Mouse (Mus musculus) midbrain, embryonic 10.5 days (tissue): Measurements from ENCODE around the gene Aacs. TPM values are rescaled to one million over a fixed set of nuclear protein-coding genes. Genes with fewer than 3 reads are reported as not detected.

Source experiments
- DNase-seq: peaks from one replicate; pipeline ENCODE4 v3.0.0-alpha.2; 2017; ENCODE audit warnings: low spot score
- H3K27ac ChIP-seq: fragments of 300-500 bp; sonication (generic); replicated peaks from 2 replicates; pipeline ENCODE4 v1.5.1; 2016; ENCODE audit warnings: mild to moderate bottlenecking
- H3K27me3 ChIP-seq: fragments of 300-500 bp; sonication (generic); 2 replicates; pipeline ENCODE4 v1.6.1; 2016; ENCODE audit warnings: low read depth, mild to moderate bottlenecking; ENCODE audit not compliant: poor library complexity, severe bottlenecking
- H3K36me3 ChIP-seq: fragments of 300-500 bp; sonication (generic); 2 replicates; pipeline ENCODE4 v1.6.1; 2016; ENCODE audit warnings: mild to moderate bottlenecking, moderate library complexity
- H3K4me1 ChIP-seq: fragments of 300-500 bp; sonication (generic); 2 replicates; pipeline ENCODE4 v1.6.1; 2016
- H3K4me3 ChIP-seq: fragments of 300-500 bp; sonication (generic); 2 replicates; pipeline ENCODE4 v1.5.1; 2016; ENCODE audit warnings: mild to moderate bottlenecking, moderate library complexity
- H3K9me3 ChIP-seq: fragments of 300-500 bp; sonication (generic); replicated peaks from 2 replicates; pipeline ENCODE4 v1.6.1; 2016; ENCODE audit warnings: mild to moderate bottlenecking
- WGBS: fragments of 180-500 bp; shearing (Covaris S2); methylation state at CpG from one replicate; pipeline ENCODE4 v1.1.7; 2016; 5-methylcytosine and 5-hydroxymethylcytosine counted together
- polyA plus RNA-seq: library from polyadenylated mRNA; unstranded; fragments of >200 nt; fragmentation: Nextera tagmentation; extraction: Ambion mirVana; gene quantifications from 2 replicates; pipeline ENCODE4 v1.2.1, GENCODE M21; 2016

Gene Aacs
- polyA plus RNA-seq, 1 experiment from 2014 or later = 63.9 TPM

- H3K9me3 ChIP-seq = no peaks in the 10 kb centered on the region
- no peaks in the 10 kb centered on the region for H3K36me3 ChIP-seq
- peaks cover 97% of the 10 kb centered on the region for H3K27me3 ChIP-seq
- peak; percentile 79 for DNase-seq
- H3K27ac ChIP-seq = peak overlapping the region; percentile 78
- peaks cover 44% of the 10 kb centered on the region for H3K4me1 ChIP-seq
- WGBS = 4% methylated on average over 30 of the region's 30 CpGs
- peak overlapping the region; percentile 69 for H3K4me3 ChIP-seq
Observed at GRCm38 (mm10) chr5:125532191-125532544, 56.6 kb downstream of the Aacs start.

- peak; percentile 58 for DNase-seq
- H3K4me1 ChIP-seq = peaks cover 44% of the 10 kb centered on the region
- H3K36me3 ChIP-seq = no peaks in the 10 kb centered on the region
- no peaks in the 10 kb centered on the region for H3K9me3 ChIP-seq
- H3K27me3 ChIP-seq = peaks cover 100% of the 10 kb centered on the region
- 3% methylated on average over 64 of the region's 64 CpGs for WGBS
- H3K27ac ChIP-seq = peak overlapping the region; percentile 78
- peak overlapping the region; percentile 69 for H3K4me3 ChIP-seq
Observed at GRCm38 (mm10) chr5:125532545-125533224, 57.1 kb downstream of the Aacs start.

GRCm38 (mm10) chr5:125533225-125533900 is 57.7 kb downstream of the Aacs start:
- under 1% methylated on average over 24 of the region's 24 CpGs for WGBS
- Histone ChIP-seq H3K4me1 (peaks cover 44% of the 10 kb centered on the region), H3K9me3 (no peaks in the 10 kb centered on the region), H3K27me3 (peaks cover 94% of the 10 kb centered on the region), H3K36me3 (no peaks in the 10 kb centered on the region), H3K4me3 (peak overlapping the region; percentile 69), H3K27ac (peak overlapping the region; percentile 78; the same call in 1 of the 2 replicates)
- no peak for DNase-seq

- H3K4me1 ChIP-seq = peaks cover 44% of the 10 kb centered on the region
- peak overlapping the region; percentile 69 for H3K4me3 ChIP-seq
- H3K27me3 ChIP-seq = peaks cover 86% of the 10 kb centered on the region
- no peak for DNase-seq
- H3K36me3 ChIP-seq = no peaks in the 10 kb centered on the region
- H3K27ac ChIP-seq = no peak overlapping the region; the same call in 1 of the 2 replicates
- 10% methylated on average over 7 of the region's 7 CpGs for WGBS
- H3K9me3 ChIP-seq = no peaks in the 10 kb centered on the region
Observed at GRCm38 (mm10) chr5:125534168-125534610, 58.6 kb downstream of the Aacs start.

GRCm38 (mm10) chr5:125534611-125535324 is 59.2 kb downstream of the Aacs start:
- 1% methylated on average over 26 of the region's 26 CpGs for WGBS
- Histone ChIP-seq H3K27me3 (peaks cover 80% of the 10 kb centered on the region), H3K4me3 (peak overlapping the region; percentile 69), H3K36me3 (no peaks in the 10 kb centered on the region), H3K27ac (peak overlapping the region; percentile 49; the same call in 1 of the 2 replicates), H3K4me1 (peaks cover 44% of the 10 kb centered on the region), H3K9me3 (no peaks in the 10 kb centered on the region)
- DNase-seq = peak; percentile 65

- H3K4me1 ChIP-seq = peaks cover 32% of the 10 kb centered on the region
- H3K9me3 ChIP-seq = peaks cover 5% of the 10 kb centered on the region; the same call in 1 of the 2 replicates
- no peaks in the 10 kb centered on the region for H3K36me3 ChIP-seq
- no peak overlapping the region for H3K4me3 ChIP-seq
- no peak for DNase-seq
- H3K27ac ChIP-seq = no peak overlapping the region
- WGBS = 95% methylated on average over 2 of the region's 2 CpGs
- peaks cover 42% of the 10 kb centered on the region for H3K27me3 ChIP-seq
Observed at GRCm38 (mm10) chr5:125545090-125545489, 69.5 kb downstream of the Aacs start.

- no peak for DNase-seq
- 19% methylated on average over 13 of the region's 13 CpGs for WGBS
- Histone ChIP-seq H3K4me1 (peaks cover 37% of the 10 kb centered on the region), H3K36me3 (no peaks in the 10 kb centered on the region), H3K9me3 (peaks cover 5% of the 10 kb centered on the region; the same call in 1 of the 2 replicates), H3K27ac (no peak overlapping the region), H3K4me3 (no peak overlapping the region), H3K27me3 (peaks cover 42% of the 10 kb centered on the region)
Observed at GRCm38 (mm10) chr5:125546293-125546692, 70.7 kb downstream of the Aacs start.

- H3K27me3 ChIP-seq = peaks cover 42% of the 10 kb centered on the region
- peak overlapping the region; percentile 55 for H3K27ac ChIP-seq
- 27% methylated on average over 11 of the region's 11 CpGs for WGBS
- no peak for DNase-seq
- peak overlapping the region; percentile 32 for H3K4me3 ChIP-seq
- H3K9me3 ChIP-seq = peaks cover 4% of the 10 kb centered on the region; the same call in 1 of the 2 replicates
- no peaks in the 10 kb centered on the region for H3K36me3 ChIP-seq
- H3K4me1 ChIP-seq = peaks cover 24% of the 10 kb centered on the region
Observed at GRCm38 (mm10) chr5:125549750-125550489, 74.3 kb downstream of the Aacs start.

- no peaks in the 10 kb centered on the region for H3K4me1 ChIP-seq
- 84% methylated on average over 5 of the region's 5 CpGs for WGBS
- no peaks in the 10 kb centered on the region for H3K9me3 ChIP-seq
- H3K4me3 ChIP-seq = no peak overlapping the region
- no peaks in the 10 kb centered on the region for H3K36me3 ChIP-seq
- no peak for DNase-seq
- no peaks in the 10 kb centered on the region for H3K27me3 ChIP-seq
- H3K27ac ChIP-seq = no peak overlapping the region
Observed at GRCm38 (mm10) chr5:125555732-125556131, 80.1 kb downstream of the Aacs start.

- Histone ChIP-seq H3K9me3 (peaks cover 7% of the 10 kb centered on the region), H3K27ac (no peak overlapping the region), H3K27me3 (no peaks in the 10 kb centered on the region), H3K36me3 (no peaks in the 10 kb centered on the region), H3K4me1 (no peaks in the 10 kb centered on the region), H3K4me3 (no peak overlapping the region)
- DNase-seq = no peak
- WGBS = 81% methylated on average over 6 of the region's 6 CpGs
Observed at GRCm38 (mm10) chr5:125563492-125563891, 87.9 kb downstream of the Aacs start.

GRCm38 (mm10) chr5:125565725-125566124 is 90.1 kb downstream of the Aacs start:
- DNase-seq = no peak
- Histone ChIP-seq H3K4me3 (no peak overlapping the region), H3K27ac (no peak overlapping the region), H3K36me3 (no peaks in the 10 kb centered on the region), H3K27me3 (no peaks in the 10 kb centered on the region), H3K9me3 (peaks cover 7% of the 10 kb centered on the region), H3K4me1 (no peaks in the 10 kb centered on the region)
- WGBS = 86% methylated on average over 11 of the region's 11 CpGs
